Mouse (Mus musculus) E14TG2a.4 (cell line): Measurements from ENCODE around the gene Psme3.

Source experiments
- H3K27me3 ChIP-seq: 2 replicates; pipeline ENCODE4 v1.6.1; 2014; ENCODE audit warnings: low read length, control low read depth; ENCODE audit not compliant: insufficient read depth
- H3K36me3 ChIP-seq: 2 replicates; pipeline ENCODE4 v1.6.1; 2014; ENCODE audit warnings: low read length, control low read depth; ENCODE audit not compliant: insufficient read depth
- H3K4me1 ChIP-seq: replicated peaks from 2 replicates; pipeline ENCODE4 v1.6.1; 2014; ENCODE audit warnings: low read depth, low read length, control low read depth
- H3K4me3 ChIP-seq: replicated peaks from 2 replicates; pipeline ENCODE4 v1.5.1; 2014; ENCODE audit warnings: mild to moderate bottlenecking, low read length
- H3K9me3 ChIP-seq: 2 replicates; pipeline ENCODE4 v1.6.1; 2014; ENCODE audit warnings: low read length, control low read depth
- CTCF ChIP-seq: conservative IDR thresholded peaks from 2 replicates; pipeline ENCODE4 v1.5.1; 2014; ENCODE audit warnings: low read length
- NANOG ChIP-seq: IDR thresholded peaks from 2 replicates; pipeline ENCODE4 v1.6.1; 2014; ENCODE audit warnings: borderline replicate concordance, low read length, mixed read lengths
- POU5F1 ChIP-seq: IDR thresholded peaks from 2 replicates; pipeline ENCODE4 v1.6.1; 2014; ENCODE audit warnings: low read length, borderline replicate concordance

Gene Psme3

GRCm38 (mm10) chr11:101315665-101316500 lies at the start of gene Psme3:
Psme3 (plus strand) TSS chr11:101316213.
- Histone ChIP-seq H3K27me3 (no peaks in the 10 kb centered on the region), H3K4me3 (peak within 1 kb of the TSS; percentile 98), H3K9me3 (no peaks in the 10 kb centered on the region), H3K36me3 (peaks cover 35% of the 10 kb centered on the region), H3K4me1 (peaks cover 44% of the 10 kb centered on the region)
- TF ChIP-seq CTCF (no peak), NANOG (no peak), POU5F1 (no peak)

GRCm38 (mm10) chr11:101269577-101270116 lies 46.4 kb upstream of the Psme3 start:
- Histone ChIP-seq H3K27me3 (peaks cover 59% of the 10 kb centered on the region), H3K4me1 (peaks cover 22% of the 10 kb centered on the region), H3K9me3 (no peaks in the 10 kb centered on the region), H3K4me3 (no peak overlapping the region), H3K36me3 (no peaks in the 10 kb centered on the region)
- TF ChIP-seq POU5F1 (no peak), CTCF (no peak), NANOG (no peak)

GRCm38 (mm10) chr11:101272446-101272845 lies 43.6 kb upstream of the Psme3 start:
- H3K4me3 ChIP-seq = no peak overlapping the region
- peaks cover 60% of the 10 kb centered on the region for H3K27me3 ChIP-seq
- H3K9me3 ChIP-seq = no peaks in the 10 kb centered on the region
- TF ChIP-seq CTCF (no peak), POU5F1 (no peak), NANOG (no peak)
- H3K36me3 ChIP-seq = peaks cover 9% of the 10 kb centered on the region
- peaks cover 39% of the 10 kb centered on the region for H3K4me1 ChIP-seq

GRCm38 (mm10) chr11:101275309-101275708 lies 40.7 kb upstream of the Psme3 start:
- Histone ChIP-seq H3K27me3 (peaks cover 60% of the 10 kb centered on the region), H3K4me1 (peaks cover 47% of the 10 kb centered on the region), H3K36me3 (peaks cover 12% of the 10 kb centered on the region), H3K4me3 (no peak overlapping the region), H3K9me3 (no peaks in the 10 kb centered on the region)
- TF ChIP-seq POU5F1 (no peak), NANOG (no peak), CTCF (no peak)

DNA sequence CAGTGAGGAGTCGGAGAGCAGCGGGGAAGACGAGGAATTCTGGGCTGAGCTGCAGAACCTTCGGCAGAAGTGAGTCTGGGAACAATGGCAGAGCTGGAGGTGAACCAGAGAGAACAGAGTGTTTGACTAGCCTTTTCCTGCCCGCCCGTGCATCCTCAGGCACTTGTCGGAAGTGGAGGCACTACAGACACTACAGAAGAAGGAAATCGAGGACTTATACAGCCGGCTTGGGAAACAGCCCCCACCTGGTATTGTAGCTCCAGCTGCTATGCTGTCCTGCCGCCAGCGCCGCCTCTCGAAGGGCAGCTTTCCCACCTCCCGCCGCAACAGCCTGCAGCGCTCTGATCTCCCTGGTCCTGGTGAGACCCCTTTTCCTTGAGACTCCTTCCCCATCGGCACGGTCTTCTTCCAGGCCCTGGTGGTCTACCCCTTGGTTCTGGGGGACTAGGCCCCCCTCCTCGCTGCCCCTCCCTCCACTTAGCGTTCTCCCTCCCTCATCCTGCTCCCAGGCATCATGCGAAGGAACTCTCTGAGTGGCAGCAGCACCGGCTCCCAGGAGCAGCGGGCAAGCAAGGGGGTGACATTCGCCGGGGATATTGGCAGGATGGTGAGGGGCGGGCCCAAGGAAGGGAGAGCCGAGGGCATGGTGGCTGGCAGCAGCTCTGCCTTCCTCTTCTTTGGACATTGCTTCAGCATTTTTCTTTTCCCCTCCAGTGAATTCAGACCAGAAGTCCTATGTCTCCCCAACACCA lies 39.5 kb upstream of the Psme3 start:
- TF ChIP-seq CTCF = no peak
- no peak for TF ChIP-seq NANOG
- TF ChIP-seq POU5F1 = no peak
- peaks cover 47% of the 10 kb centered on the region for H3K4me1 ChIP-seq
- H3K4me3 ChIP-seq = peak overlapping the region; percentile 96
- peaks cover 12% of the 10 kb centered on the region for H3K36me3 ChIP-seq
- peaks cover 55% of the 10 kb centered on the region for H3K27me3 ChIP-seq
- no peaks in the 10 kb centered on the region for H3K9me3 ChIP-seq

DNA sequence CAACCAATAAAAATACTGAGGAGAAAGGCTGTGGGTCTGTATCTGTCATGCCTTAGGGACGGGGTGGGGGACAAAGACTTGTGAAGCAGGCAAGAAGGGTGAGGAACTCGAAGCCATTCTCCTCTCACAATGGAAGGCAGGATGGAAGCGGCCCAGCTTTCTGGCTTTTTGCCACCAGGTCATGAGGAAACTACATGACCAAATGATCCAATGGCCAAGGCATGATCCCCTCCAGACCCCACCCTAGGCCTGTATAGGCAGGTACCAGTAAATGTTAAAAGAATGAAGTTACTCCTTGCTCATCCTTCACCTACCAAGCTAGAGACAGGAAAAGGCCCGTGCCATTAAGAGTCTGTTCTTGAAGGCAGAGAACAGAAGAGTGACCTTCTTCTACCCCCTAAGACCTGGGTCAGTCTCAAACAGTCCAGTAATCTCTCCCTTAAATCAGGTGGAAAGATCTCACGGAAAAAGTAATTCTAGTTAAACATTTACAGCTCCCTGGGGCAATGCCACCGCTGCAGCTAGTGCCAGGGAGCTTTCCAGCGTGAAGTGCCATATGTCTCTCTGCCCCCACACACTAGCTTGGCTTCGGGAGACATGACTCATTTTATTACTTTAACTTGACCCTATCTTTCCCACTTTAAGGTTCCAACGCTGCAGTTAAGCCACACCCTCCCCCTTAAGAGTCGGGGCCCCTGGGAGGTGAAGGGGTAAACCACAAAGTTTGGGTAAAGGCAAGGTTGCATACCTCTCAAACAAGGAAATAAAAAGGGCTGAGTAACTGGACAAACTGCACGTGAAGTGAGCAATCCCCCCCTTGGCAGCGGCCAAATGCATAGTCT lies 38.4 kb upstream of the Psme3 start:
- H3K4me1 ChIP-seq = peaks cover 47% of the 10 kb centered on the region
- peaks cover 12% of the 10 kb centered on the region for H3K36me3 ChIP-seq
- peaks cover 52% of the 10 kb centered on the region for H3K27me3 ChIP-seq
- no peaks in the 10 kb centered on the region for H3K9me3 ChIP-seq
- no peak for TF ChIP-seq POU5F1
- TF ChIP-seq CTCF = no peak
- no peak for TF ChIP-seq NANOG
- H3K4me3 ChIP-seq = peak overlapping the region; percentile 96

DNA sequence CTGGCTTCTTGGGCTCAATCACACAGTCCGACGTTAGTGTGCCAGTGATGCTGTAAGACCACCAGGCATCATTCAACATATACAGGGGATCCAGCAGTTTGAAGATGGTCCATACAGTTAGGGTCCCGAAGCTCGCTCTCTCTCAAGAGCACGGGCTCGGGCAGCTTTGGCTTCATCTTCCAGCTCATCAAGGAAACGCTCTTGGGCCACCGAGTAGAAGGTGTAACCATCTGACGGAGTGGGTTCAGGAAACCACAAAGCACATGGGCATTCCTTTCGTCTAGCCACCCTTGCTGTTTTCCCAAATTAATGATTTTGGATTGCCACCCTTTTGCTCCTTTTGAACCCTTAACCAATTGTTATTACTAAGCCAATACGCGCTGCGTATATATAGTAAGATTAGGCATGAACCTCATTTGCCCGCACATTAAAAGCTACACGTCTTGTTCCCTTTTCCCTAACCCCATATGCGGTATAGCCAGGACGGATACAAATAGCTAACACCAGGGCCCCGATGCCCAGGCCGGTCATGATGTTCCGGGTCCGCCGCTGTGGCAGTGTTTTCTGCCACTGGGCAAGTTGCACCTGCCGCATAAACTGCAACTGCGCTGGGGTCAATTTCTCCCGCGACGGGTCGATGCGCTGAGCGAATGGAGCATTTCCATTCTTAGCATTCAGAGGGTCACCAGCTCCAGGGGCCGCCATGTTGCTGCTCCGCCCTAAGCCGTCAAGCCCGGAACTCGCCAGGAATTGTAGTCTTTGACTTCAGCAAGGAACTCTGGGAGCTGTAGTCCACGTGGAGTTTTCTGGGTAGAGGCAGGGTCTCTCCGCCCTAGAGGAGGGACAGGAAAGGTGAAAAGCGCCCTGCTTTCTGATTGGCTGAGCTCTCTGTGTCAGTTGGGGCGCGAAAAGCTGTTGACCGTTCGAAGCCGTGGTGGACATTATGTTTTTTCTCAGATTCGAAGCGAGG lies 37.5 kb upstream of the Psme3 start, which contains the start of the genes Cntd1 and Coa3:
Gene Cntd1, plus strand, starts transcription at position 790 of the 970 bp plus-strand sequence.
Gene Coa3, minus strand, starts transcription at position 892 of the 970 bp plus-strand sequence.
- Histone ChIP-seq H3K9me3 (no peaks in the 10 kb centered on the region), H3K4me1 (peaks cover 55% of the 10 kb centered on the region), H3K27me3 (peaks cover 50% of the 10 kb centered on the region), H3K36me3 (peaks cover 16% of the 10 kb centered on the region), H3K4me3 (peak within 1 kb of the TSS; percentile 96)
- TF ChIP-seq CTCF (no peak), NANOG (no peak), POU5F1 (no peak)
